Mouse (Mus musculus): Measurements from ENCODE around the gene Isoc2b.

DNA sequence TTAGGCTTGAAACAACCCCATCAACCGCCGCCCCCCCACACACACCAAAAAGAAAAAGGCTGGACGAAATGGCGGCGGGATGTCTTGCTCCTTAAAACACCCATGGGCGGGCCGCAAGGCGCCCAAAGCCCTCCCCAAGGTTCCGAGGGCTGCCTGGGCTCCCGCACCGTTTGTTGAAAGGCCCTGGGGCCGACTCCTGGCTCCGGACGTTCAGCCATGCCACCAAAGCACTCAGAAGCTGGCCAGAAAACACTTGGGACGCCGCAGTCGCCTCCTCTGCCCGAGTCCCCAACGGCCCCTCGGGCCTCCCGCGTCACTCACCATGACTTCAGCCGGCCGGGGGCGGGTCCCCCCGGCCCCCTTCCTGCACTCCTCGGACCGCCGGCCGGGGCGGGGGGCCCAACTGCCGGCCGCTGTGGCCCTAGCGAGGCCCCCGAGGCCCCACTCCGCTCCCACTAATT, 58.2 kb downstream of the Isoc2b start:
- TF ChIP-seq POLR2A (IDR thresholded peaks at IDR 0.05; ENCODE audit: low read depth, low read length): no peak
- TF ChIP-seq USF2 (conservative IDR thresholded peaks at IDR 0.05; ENCODE audit: low read depth, low read length): no peak
- TF ChIP-seq JUND (conservative IDR thresholded peaks at IDR 0.05; ENCODE audit: low read depth, low read length): no peak

Measured in CH12.LX (cell line).